Mouse (Mus musculus) heart, embryonic 10.5 days (tissue): ENCODE measurements around the gene Gramd1b. TPM values are rescaled to one million over a fixed set of nuclear protein-coding genes. Genes with fewer than 3 reads are reported as not detected.

Experiments used
- DNase-seq: peaks from one replicate; pipeline ENCODE4 v3.0.0-alpha.2; 2017; ENCODE audit warnings: low spot score
- H3K27ac ChIP-seq: fragments of 300-500 bp; sonication (generic); 2 replicates; pipeline ENCODE4 v1.5.1; 2016; ENCODE audit warnings: mild to moderate bottlenecking
- H3K27me3 ChIP-seq: fragments of 300-500 bp; sonication (generic); 2 replicates; pipeline ENCODE4 v1.6.1; 2016; ENCODE audit warnings: mild to moderate bottlenecking; ENCODE audit not compliant: poor library complexity, insufficient read depth, severe bottlenecking
- H3K36me3 ChIP-seq: fragments of 300-500 bp; sonication (generic); 2 replicates; pipeline ENCODE4 v1.6.1; 2016; ENCODE audit warnings: mild to moderate bottlenecking, moderate library complexity
- H3K4me1 ChIP-seq: fragments of 300-500 bp; sonication (generic); 2 replicates; pipeline ENCODE4 v1.6.1; 2016; ENCODE audit warnings: mild to moderate bottlenecking
- H3K4me3 ChIP-seq: fragments of 300-500 bp; sonication (generic); 2 replicates; pipeline ENCODE4 v1.5.1; 2016; ENCODE audit warnings: mild to moderate bottlenecking, moderate library complexity
- H3K9me3 ChIP-seq: fragments of 300-500 bp; sonication (generic); 2 replicates; pipeline ENCODE4 v1.6.1; 2016; ENCODE audit warnings: mild to moderate bottlenecking, moderate library complexity
- WGBS: fragments of 180-500 bp; shearing (Covaris S2); methylation state at CpG from one replicate; pipeline ENCODE4 v1.1.7; 2016; 5-methylcytosine and 5-hydroxymethylcytosine counted together
- polyA plus RNA-seq: library from polyadenylated mRNA; unstranded; fragments of >200 nt; fragmentation: Nextera tagmentation; extraction: Ambion mirVana; gene quantifications from 2 replicates; pipeline ENCODE4 v1.2.1, GENCODE M21; 2016

The Gramd1b gene
- polyA plus RNA-seq, 1 experiment from 2014 or later: 5.0 TPM

DNA sequence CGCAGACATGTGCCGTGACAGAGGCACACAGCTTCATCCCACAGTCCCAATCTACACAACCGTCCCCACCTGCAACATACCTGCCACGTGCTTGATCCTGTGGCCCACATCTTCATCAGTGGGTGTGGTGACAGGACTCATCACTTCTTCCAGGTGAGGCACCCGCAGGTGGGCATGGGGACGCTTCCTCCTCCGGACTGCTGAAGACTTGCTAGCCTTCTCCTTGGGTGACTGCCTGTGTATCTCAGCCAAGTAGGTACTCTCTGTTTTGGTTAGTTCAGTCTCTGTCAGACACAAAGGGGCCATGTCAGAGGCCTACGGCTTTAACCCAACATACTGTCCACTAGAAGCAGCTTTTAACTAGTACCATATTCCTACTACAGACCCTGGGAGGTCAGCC lies 226.9 kb downstream of the Gramd1b start:
- no peaks in the 10 kb centered on the region for H3K4me1 ChIP-seq
- peaks cover 74% of the 10 kb centered on the region for H3K36me3 ChIP-seq
- H3K4me3 ChIP-seq: no peak overlapping the region
- 94% methylated on average over 8 of the region's 8 CpGs for WGBS
- H3K27me3 ChIP-seq: no peaks in the 10 kb centered on the region
- H3K9me3 ChIP-seq: no peaks in the 10 kb centered on the region
- no peak for DNase-seq
- no peak overlapping the region for H3K27ac ChIP-seq

DNA sequence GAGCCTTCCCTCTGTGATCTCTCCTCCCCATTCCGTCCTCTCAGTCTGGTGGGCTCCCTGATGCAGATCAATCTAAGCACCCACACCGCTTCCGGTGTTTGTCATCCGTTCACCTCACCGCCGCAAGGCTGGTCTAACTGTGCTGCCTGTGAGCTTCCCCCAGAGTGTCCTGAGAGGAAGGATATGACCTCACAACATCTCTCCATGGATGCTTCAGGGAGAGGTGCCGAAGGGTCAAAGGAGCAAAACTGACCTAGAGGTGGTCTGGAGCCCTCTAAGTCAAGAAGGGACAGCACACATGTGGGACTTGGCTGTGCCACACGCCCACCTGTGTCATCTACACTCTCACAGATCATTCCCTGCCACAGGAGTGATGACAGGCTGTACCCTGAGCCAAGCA lies 228.8 kb downstream of the Gramd1b start:
- Histone ChIP-seq H3K4me1 (no peaks in the 10 kb centered on the region), H3K27me3 (no peaks in the 10 kb centered on the region), H3K27ac (no peak overlapping the region), H3K4me3 (no peak overlapping the region), H3K9me3 (no peaks in the 10 kb centered on the region), H3K36me3 (peaks cover 81% of the 10 kb centered on the region)
- DNase-seq: no peak
- WGBS: 90% methylated on average over 8 of the region's 8 CpGs

DNA sequence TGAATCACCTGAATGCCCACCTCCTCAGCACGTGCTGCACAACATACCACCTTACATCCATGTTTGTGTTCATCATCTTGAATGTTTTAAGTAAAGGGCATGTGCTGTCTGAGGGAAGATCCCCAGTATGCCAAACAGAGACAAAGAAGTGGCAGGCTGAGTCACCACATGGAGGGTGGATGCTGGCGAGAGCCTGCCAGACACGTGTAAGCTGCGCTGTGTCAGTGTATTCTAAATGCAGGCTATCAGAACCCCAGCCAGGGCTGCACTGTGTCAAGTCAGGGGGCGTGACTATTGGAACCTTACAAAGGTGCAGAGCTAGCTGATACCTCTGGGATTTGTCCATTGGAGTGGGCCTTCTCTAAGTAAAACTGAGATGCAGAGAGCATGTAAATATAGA lies 229.7 kb downstream of the Gramd1b start:
- no peak overlapping the region for H3K27ac ChIP-seq
- no peak for DNase-seq
- no peak overlapping the region for H3K4me3 ChIP-seq
- no peaks in the 10 kb centered on the region for H3K27me3 ChIP-seq
- H3K4me1 ChIP-seq: no peaks in the 10 kb centered on the region
- peaks cover 80% of the 10 kb centered on the region for H3K36me3 ChIP-seq
- WGBS: 84% methylated on average over 5 of the region's 5 CpGs
- H3K9me3 ChIP-seq: no peaks in the 10 kb centered on the region

DNA sequence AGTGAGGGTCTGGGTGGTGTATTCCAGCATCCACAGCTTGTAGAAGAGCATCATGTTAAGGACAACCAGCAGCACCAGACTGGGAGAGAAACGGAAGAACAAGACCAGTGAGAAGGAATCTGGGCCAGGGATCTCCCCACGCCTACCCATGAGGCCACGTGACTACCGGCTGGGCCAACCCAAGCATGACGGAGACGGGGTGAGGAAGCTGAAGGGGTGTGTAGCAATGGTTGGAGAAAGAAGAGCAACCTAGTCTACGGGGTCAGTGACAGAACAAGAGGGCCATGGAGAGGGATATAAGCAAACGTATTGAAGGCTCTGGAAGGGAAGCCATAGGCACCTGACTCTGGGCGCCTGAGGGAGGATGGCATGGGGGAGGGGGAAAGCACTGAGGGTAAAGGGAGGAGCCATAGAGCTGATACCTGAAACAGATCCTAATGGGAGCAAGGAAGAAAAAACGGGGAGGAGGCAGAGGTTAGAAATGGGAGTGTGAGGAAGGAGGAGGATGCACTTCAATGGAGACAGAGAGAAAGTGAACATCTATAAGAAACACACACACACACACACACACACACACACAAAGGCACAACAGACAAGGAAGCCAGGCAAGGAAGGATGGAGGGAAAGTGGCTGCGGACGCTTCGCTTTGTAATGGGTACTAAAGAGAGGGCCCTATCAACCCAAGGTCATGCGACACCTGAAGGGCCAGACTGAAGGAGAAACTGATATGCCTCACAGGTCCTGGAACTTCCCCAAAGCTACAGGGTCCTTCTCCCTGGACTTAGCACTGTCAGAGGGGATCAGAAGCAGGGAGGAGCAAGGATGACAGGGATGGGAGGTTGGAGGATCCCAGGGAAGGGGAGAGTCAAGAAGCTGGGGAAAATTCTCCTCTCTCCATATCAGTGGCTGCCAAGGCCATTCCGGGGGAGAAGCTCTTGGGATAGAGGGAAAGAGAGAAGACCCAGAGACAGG lies 230.9 kb downstream of the Gramd1b start:
- Histone ChIP-seq H3K9me3 (no peaks in the 10 kb centered on the region), H3K36me3 (peaks cover 75% of the 10 kb centered on the region), H3K4me3 (no peak overlapping the region), H3K4me1 (no peaks in the 10 kb centered on the region), H3K27me3 (no peaks in the 10 kb centered on the region), H3K27ac (no peak overlapping the region)
- WGBS: 86% methylated on average over 15 of the region's 15 CpGs
- DNase-seq: no peak

DNA sequence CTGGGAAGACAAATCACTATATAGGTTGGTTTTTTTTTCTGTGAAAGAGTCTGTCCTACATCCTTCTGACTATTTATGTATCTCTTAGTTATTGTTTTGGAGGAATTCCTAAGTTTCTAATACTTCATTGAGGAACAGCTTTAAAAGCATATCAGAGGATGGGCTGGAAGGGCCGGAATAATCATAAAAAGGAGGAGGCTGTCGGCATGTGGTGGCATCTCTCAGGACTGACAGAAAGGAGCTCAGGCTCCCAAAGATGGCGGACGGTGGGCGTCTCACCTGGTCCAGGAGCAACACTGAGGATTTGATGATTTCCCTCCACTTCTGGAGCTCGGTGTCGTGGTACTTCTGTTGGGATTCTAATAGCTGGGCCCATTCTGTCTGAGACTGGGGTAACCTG lies 231.9 kb downstream of the Gramd1b start:
- 89% methylated on average over 7 of the region's 7 CpGs for WGBS
- DNase-seq: no peak
- Histone ChIP-seq H3K9me3 (no peaks in the 10 kb centered on the region), H3K4me3 (no peak overlapping the region), H3K36me3 (peaks cover 73% of the 10 kb centered on the region), H3K27me3 (no peaks in the 10 kb centered on the region), H3K27ac (no peak overlapping the region), H3K4me1 (no peaks in the 10 kb centered on the region)

DNA sequence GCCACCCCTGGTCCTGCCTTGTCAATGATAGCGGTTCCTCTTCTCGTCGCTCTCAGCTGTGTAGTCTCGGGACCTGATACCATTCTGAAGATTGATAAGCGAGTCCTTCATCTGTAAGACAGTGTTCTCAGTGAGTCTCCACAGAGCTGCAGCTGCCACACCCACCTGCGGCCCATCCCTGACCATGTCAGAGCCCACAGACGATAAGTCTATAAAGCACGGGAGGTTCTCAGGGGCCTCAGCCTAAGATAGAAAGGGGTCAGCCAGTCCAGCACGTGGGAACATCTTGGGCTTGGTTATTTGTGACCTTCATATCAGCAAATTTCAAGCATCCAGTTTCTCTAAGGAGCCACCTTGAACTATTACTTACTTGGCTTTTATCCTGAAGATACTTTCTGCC lies 233.2 kb downstream of the Gramd1b start:
- no peaks in the 10 kb centered on the region for H3K4me1 ChIP-seq
- WGBS: 78% methylated on average over 9 of the region's 9 CpGs
- DNase-seq: no peak
- no peak overlapping the region for H3K4me3 ChIP-seq
- H3K27ac ChIP-seq: no peak overlapping the region
- no peaks in the 10 kb centered on the region for H3K9me3 ChIP-seq
- peaks cover 72% of the 10 kb centered on the region for H3K36me3 ChIP-seq
- no peaks in the 10 kb centered on the region for H3K27me3 ChIP-seq

DNA sequence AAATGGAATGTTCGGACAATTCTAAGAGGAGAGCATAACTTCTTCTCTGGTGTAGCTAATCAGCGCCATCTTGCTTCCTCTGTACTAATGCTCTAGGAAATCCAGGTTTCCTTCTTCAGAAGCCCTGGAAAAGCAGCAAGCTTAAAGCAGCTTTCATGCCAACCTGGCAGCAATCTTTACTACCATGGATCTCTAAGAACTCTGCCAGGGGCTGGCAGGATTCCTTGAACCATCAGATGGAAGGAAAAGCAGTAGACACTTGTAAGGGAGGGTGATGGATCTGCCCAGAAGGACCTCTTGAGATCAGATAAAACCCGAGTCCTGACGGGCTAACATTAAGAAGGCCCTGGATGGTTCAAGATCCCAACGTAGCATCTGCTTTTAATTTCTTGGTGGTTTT lies 234.9 kb downstream of the Gramd1b start:
- H3K27ac ChIP-seq: no peak overlapping the region
- WGBS: 85% methylated on average over 5 of the region's 5 CpGs
- no peak for DNase-seq
- H3K27me3 ChIP-seq: no peaks in the 10 kb centered on the region
- no peaks in the 10 kb centered on the region for H3K9me3 ChIP-seq
- H3K4me3 ChIP-seq: no peak overlapping the region
- H3K4me1 ChIP-seq: no peaks in the 10 kb centered on the region
- peaks cover 58% of the 10 kb centered on the region for H3K36me3 ChIP-seq

DNA sequence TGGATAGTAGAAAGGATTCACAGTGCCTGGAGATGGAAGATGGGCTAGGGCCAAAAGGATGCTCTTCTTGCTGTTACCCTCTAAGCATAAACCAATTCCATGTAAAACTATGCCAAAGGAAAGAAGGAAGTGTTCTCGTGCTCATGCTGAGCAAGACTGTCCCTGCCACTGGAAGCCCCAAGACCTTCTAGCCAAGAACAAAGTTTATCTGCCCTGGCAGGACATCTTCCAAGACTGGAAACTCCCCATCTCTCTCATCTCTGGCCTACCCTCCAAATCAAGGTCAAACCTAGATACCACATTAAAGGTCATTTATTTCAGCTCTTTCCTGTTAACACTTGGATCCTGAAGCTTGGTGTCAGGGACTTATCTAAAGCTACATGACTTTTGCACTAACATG lies 236.3 kb downstream of the Gramd1b start:
- H3K36me3 ChIP-seq: peaks cover 51% of the 10 kb centered on the region
- no peaks in the 10 kb centered on the region for H3K9me3 ChIP-seq
- no peaks in the 10 kb centered on the region for H3K27me3 ChIP-seq
- no peaks in the 10 kb centered on the region for H3K4me1 ChIP-seq
- no peak overlapping the region for H3K4me3 ChIP-seq
- DNase-seq: no peak
- no peak overlapping the region for H3K27ac ChIP-seq
- WGBS: 69% methylated on average over 1 of the region's 1 CpGs

DNA sequence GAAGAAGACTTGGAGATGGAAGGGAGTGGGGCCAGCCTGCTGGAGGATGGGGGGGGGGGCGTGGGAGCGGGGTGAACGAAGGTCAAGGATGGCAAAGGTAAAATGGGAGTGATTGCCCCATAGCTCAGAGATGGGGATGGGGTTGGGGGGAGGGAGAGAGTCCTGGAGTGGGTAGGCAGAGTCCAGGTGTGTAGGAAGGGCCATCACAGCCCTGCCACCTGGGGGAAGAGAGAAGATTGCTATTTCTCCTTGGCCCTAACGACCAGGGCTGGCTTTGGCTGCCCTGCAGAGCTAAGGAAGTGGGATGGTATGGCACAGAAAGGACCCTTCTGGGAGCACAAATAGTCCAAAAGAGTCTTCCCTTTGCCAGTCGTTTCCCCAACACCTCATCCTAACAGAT lies 237.0 kb downstream of the Gramd1b start:
- H3K27ac ChIP-seq: no peak overlapping the region
- no peaks in the 10 kb centered on the region for H3K27me3 ChIP-seq
- H3K9me3 ChIP-seq: no peaks in the 10 kb centered on the region
- H3K36me3 ChIP-seq: peaks cover 45% of the 10 kb centered on the region
- 85% methylated on average over 5 of the region's 5 CpGs for WGBS
- no peaks in the 10 kb centered on the region for H3K4me1 ChIP-seq
- no peak overlapping the region for H3K4me3 ChIP-seq
- no peak for DNase-seq

DNA sequence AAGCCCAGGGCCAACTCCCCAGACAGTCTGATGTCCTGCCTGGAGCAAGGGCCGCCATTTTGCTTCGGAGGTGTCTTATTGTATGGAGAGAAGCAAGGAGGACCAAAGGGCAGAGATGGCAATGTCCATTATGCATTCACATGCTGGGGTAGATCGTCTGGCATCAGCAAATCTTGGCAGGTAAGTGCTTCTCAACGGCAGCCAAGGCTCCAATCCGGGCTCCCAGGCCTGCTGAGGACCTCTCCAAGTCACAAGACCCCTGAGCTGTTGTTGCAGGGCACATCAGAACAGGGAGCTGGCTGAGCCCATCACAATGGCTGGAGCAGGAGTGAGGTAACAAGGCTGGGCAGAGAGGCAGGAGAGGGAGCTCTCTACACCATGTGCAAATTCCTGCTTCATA lies 237.4 kb downstream of the Gramd1b start:
- no peak overlapping the region for H3K4me3 ChIP-seq
- no peaks in the 10 kb centered on the region for H3K27me3 ChIP-seq
- no peaks in the 10 kb centered on the region for H3K9me3 ChIP-seq
- DNase-seq: no peak
- H3K27ac ChIP-seq: no peak overlapping the region
- no peaks in the 10 kb centered on the region for H3K4me1 ChIP-seq
- 89% methylated on average over 5 of the region's 5 CpGs for WGBS
- H3K36me3 ChIP-seq: peaks cover 40% of the 10 kb centered on the region

DNA sequence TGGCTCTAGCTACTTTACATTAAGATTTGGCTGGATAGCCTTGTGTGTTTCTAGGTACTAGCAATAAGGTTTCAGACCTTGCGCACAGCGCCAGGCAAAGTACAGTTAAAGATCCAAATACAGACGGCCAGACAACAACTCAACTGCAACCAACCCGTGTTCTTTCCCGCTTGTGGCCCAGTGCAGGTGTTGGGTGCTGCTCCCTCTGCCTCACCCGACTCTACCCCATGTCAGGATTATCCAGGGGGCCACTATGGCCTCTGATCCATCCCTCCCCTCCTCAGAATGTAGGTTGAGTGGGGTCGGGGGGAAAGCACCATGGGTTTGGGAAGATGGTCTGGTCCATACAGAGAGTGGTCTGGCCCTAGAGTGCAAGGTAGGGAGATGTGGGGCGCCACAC lies 237.9 kb downstream of the Gramd1b start:
- WGBS: 83% methylated on average over 8 of the region's 8 CpGs
- DNase-seq: no peak
- Histone ChIP-seq H3K4me1 (no peaks in the 10 kb centered on the region), H3K9me3 (no peaks in the 10 kb centered on the region), H3K27ac (no peak overlapping the region), H3K36me3 (peaks cover 36% of the 10 kb centered on the region), H3K4me3 (no peak overlapping the region), H3K27me3 (no peaks in the 10 kb centered on the region)

DNA sequence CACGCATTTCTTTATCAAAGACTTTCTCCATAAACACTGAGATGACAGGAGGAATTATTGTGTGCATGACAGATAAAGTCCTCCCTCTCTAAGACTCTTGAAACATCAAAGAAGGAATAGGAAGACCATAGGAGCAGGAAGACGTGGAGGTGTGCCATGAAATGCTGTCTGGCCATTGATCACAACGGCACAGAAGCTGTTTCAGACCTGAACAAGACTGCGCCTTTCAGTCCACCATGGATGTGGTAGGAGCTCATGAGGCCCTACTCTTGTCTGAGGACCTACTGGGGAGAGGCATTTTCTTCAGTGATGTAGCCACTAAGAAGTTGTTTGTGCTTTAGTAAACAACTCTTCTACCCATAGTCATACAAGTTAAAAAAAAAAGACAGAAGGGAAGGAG lies 238.7 kb downstream of the Gramd1b start:
- Histone ChIP-seq H3K4me1 (no peaks in the 10 kb centered on the region), H3K9me3 (no peaks in the 10 kb centered on the region), H3K36me3 (peaks cover 30% of the 10 kb centered on the region), H3K27me3 (no peaks in the 10 kb centered on the region), H3K27ac (no peak overlapping the region), H3K4me3 (no peak overlapping the region)
- 86% methylated on average over 4 of the region's 4 CpGs for WGBS
- no peak for DNase-seq

DNA sequence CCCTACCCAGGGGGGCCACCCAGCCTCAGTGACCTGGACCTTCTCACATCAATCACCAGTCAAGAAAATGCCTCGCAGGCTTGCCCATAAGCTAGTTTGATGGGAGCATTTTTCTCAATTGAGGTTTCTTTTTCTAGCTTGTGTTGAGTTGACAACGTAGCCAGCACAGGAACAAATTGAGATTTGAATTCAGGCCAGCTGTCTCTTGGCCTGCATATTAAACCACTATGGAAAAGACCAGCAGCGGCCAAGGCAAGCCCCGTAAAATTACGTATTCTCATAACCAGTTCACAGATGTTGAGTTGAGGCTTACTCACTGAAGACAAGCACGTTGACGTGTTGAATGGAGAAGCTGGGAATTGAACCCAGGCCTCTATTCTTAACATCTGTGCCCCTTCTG lies 248.2 kb downstream of the Gramd1b start:
- no peaks in the 10 kb centered on the region for H3K27me3 ChIP-seq
- H3K9me3 ChIP-seq: no peaks in the 10 kb centered on the region
- no peaks in the 10 kb centered on the region for H3K4me1 ChIP-seq
- DNase-seq: no peak
- no peak overlapping the region for H3K27ac ChIP-seq
- no peak overlapping the region for H3K4me3 ChIP-seq
- H3K36me3 ChIP-seq: no peaks in the 10 kb centered on the region
- 85% methylated on average over 7 of the region's 7 CpGs for WGBS

DNA sequence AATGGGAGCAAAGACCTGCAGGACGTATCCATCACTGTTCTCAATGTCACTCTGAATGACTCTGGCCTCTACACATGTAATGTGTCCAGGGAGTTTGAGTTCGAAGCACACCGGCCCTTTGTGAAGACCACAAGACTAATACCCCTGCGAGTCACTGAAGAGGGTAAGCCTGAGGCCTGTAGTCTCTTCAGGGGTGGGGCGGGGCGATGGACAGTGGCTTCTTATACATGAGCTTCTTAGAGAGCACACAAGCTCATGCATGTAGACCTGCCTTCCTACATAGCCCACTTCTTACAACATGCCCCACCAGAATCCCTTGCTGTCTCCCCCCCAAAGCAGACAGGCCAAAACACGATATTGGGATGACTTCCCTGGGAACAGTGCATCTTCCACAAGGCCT lies 251.7 kb downstream of the Gramd1b start:
- Histone ChIP-seq H3K27me3 (no peaks in the 10 kb centered on the region), H3K4me1 (no peaks in the 10 kb centered on the region), H3K27ac (no peak overlapping the region), H3K9me3 (no peaks in the 10 kb centered on the region), H3K4me3 (no peak overlapping the region), H3K36me3 (no peaks in the 10 kb centered on the region)
- DNase-seq: peak; percentile 53
- 89% methylated on average over 7 of the region's 7 CpGs for WGBS
